Mouse (Mus musculus) kidney, postnatal 4 days (tissue): ENCODE data around the gene Ntn1.

ENCODE experiments used
- DNase-seq, 2 experiments: peaks; one replicate each; pipeline ENCODE4 v3.0.0; 2021; ENCODE audit warnings: mixed read lengths in 2 of 2

Ntn1 gene

GRCm38 (mm10) chr11:68404185-68404584, 3.6 kb upstream of the Ntn1 start:
- peak in 1 of 2 experiments; percentile 31 for DNase-seq

- DNase-seq, result no peak
Observed at GRCm38 (mm10) chr11:68401428-68401827, 805 bp upstream of the Ntn1 start.

GRCm38 (mm10) chr11:68400021-68400671, 477 bp downstream of the Ntn1 start:
- peak; percentile 71 to 80 for DNase-seq

GRCm38 (mm10) chr11:68399548-68400020, 1.0 kb downstream of the Ntn1 start:
- peak; percentile 28 to 43 for DNase-seq

GRCm38 (mm10) chr11:68398891-68399547, 1.6 kb downstream of the Ntn1 start:
- DNase-seq, result no peak

- no peak for DNase-seq
Observed at GRCm38 (mm10) chr11:68395546-68395945, 5.1 kb downstream of the Ntn1 start.

- no peak for DNase-seq
Observed at GRCm38 (mm10) chr11:68394749-68395148, 5.9 kb downstream of the Ntn1 start.

- DNase-seq, result no peak
Observed at GRCm38 (mm10) chr11:68393897-68394490, 6.6 kb downstream of the Ntn1 start.

- no peak for DNase-seq
Observed at GRCm38 (mm10) chr11:68390381-68391287, 10.0 kb downstream of the Ntn1 start.

- no peak for DNase-seq
Observed at GRCm38 (mm10) chr11:68389621-68390020, 11.0 kb downstream of the Ntn1 start.

- DNase-seq, result peak in 1 of 2 experiments; percentile 26
Observed at GRCm38 (mm10) chr11:68388655-68389015, 12.0 kb downstream of the Ntn1 start.

GRCm38 (mm10) chr11:68387971-68388654, 12.5 kb downstream of the Ntn1 start:
- DNase-seq, result peak in 1 of 2 experiments; percentile 38

- no peak for DNase-seq
Observed at GRCm38 (mm10) chr11:68387441-68387760, 13.2 kb downstream of the Ntn1 start.

- DNase-seq, result peak; percentile 73 to 83
Observed at GRCm38 (mm10) chr11:68386589-68387440, 13.8 kb downstream of the Ntn1 start.

GRCm38 (mm10) chr11:68385921-68386588, 14.6 kb downstream of the Ntn1 start:
- peak; percentile 59 to 70 for DNase-seq

GRCm38 (mm10) chr11:68385021-68385821, 15.4 kb downstream of the Ntn1 start:
- peak; percentile 68 to 78 for DNase-seq

- DNase-seq, result peak; percentile 28 to 39
Observed at GRCm38 (mm10) chr11:68384592-68385020, 16.0 kb downstream of the Ntn1 start.

GRCm38 (mm10) chr11:68384131-68384530, 16.5 kb downstream of the Ntn1 start:
- no peak for DNase-seq

GRCm38 (mm10) chr11:68383519-68383918, 17.1 kb downstream of the Ntn1 start:
- DNase-seq, result peak in 1 of 2 experiments; percentile 14

GRCm38 (mm10) chr11:68381833-68382232, 18.8 kb downstream of the Ntn1 start:
- DNase-seq, result no peak
